Mouse (Mus musculus) hindbrain, embryonic 14.5 days (tissue): Measurements from ENCODE around the gene Gm10337. TPM values are rescaled to one million over a fixed set of nuclear protein-coding genes. Genes with fewer than 3 reads are reported as not detected.

ENCODE experiments used
- ATAC-seq: fragments of 200-750 bp; cut with Nextera tagmentation; 2 replicates; pipeline ENCODE4 v1.8.0; 2017; ENCODE audit warnings: moderate number of reproducible peaks, mild to moderate bottlenecking, moderate TSS enrichment, moderate library complexity; ENCODE audit not compliant: low FRiP score
- DNase-seq: peaks from one replicate; pipeline ENCODE4 v3.0.0-alpha.2; 2015; ENCODE audit warnings: low spot score
- H3K27ac ChIP-seq: fragments of 300-500 bp; sonication (generic); 2 replicates; pipeline ENCODE4 v1.5.1; 2014; ENCODE audit warnings: mild to moderate bottlenecking, moderate library complexity
- H3K27me3 ChIP-seq: fragments of 300-500 bp; sonication (generic); 2 replicates; pipeline ENCODE4 v1.6.1; 2014; ENCODE audit warnings: mild to moderate bottlenecking, low read length, mixed read lengths; ENCODE audit not compliant: control insufficient read depth, insufficient read depth
- H3K36me3 ChIP-seq: fragments of 300-500 bp; sonication (generic); replicated peaks from 2 replicates; pipeline ENCODE4 v1.6.1; 2014; ENCODE audit not compliant: control insufficient read depth, insufficient read depth
- H3K4me1 ChIP-seq: fragments of 300-500 bp; sonication (generic); replicated peaks from 2 replicates; pipeline ENCODE4 v1.6.1; 2014; ENCODE audit warnings: antibody characterized with exemption, low read length, mixed read lengths; ENCODE audit not compliant: control insufficient read depth, insufficient read depth
- H3K4me2 ChIP-seq: fragments of 300-500 bp; sonication (generic); replicated peaks from 2 replicates; pipeline ENCODE4 v1.6.1; 2014; ENCODE audit warnings: mild to moderate bottlenecking, moderate library complexity
- H3K4me3 ChIP-seq: fragments of 300-500 bp; sonication (generic); replicated peaks from 2 replicates; pipeline ENCODE4 v1.5.1; 2014; ENCODE audit warnings: mild to moderate bottlenecking, low read length
- H3K9ac ChIP-seq: fragments of 300-500 bp; sonication (generic); 2 replicates; pipeline ENCODE4 v1.6.1; 2014
- H3K9me3 ChIP-seq: fragments of 300-500 bp; sonication (generic); 2 replicates; pipeline ENCODE4 v1.6.1; 2016; ENCODE audit warnings: low read length; ENCODE audit not compliant: control insufficient read depth
- WGBS: fragments of 180-500 bp; shearing (Covaris S2); extraction: QIAGEN DNeasy Blood & Tissue Kit; methylation state at CpG from one replicate; pipeline ENCODE4 v1.1.7; 2014; 5-methylcytosine and 5-hydroxymethylcytosine counted together
- polyA plus RNA-seq: library from polyadenylated mRNA; unstranded; fragments of >200 nt; fragmentation: Nextera tagmentation; extraction: Ambion mirVana; gene quantifications from 2 replicates; pipeline ENCODE4 v1.2.1, GENCODE M21; 2014

Gene Gm10337
- polyA plus RNA-seq, 1 experiment from 2014 or later = 9.6 TPM

DNA sequence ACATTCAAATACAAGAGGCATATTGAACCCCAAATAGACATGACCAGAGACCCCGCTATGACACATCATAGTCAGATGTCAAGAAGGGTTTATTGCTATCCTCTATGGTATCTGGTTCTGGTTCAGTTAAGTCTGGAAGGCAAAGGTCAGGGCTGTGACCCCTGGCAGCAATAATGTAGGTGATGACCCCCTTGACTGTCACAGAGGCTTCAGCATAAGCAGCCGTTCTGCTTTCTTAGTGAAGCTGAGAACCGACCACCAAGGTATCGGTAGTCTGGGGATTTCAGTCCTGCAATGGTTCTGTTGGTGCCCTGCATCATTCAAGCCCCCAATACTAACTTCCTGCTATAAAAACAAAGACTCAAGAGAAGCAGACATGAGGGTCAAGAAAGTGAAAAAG is 28.1 kb downstream of the Gm10337 start:
- no peak for DNase-seq
- no peaks in the 10 kb centered on the region for H3K4me1 ChIP-seq
- H3K4me2 ChIP-seq = no peak overlapping the region
- 85% methylated on average over 4 of the region's 4 CpGs for WGBS
- no peak overlapping the region for H3K9ac ChIP-seq
- no peaks in the 10 kb centered on the region for H3K9me3 ChIP-seq
- no peak overlapping the region for H3K4me3 ChIP-seq
- peaks cover 88% of the 10 kb centered on the region for H3K36me3 ChIP-seq
- H3K27ac ChIP-seq = no peak overlapping the region
- ATAC-seq = no peak
- no peaks in the 10 kb centered on the region for H3K27me3 ChIP-seq

DNA sequence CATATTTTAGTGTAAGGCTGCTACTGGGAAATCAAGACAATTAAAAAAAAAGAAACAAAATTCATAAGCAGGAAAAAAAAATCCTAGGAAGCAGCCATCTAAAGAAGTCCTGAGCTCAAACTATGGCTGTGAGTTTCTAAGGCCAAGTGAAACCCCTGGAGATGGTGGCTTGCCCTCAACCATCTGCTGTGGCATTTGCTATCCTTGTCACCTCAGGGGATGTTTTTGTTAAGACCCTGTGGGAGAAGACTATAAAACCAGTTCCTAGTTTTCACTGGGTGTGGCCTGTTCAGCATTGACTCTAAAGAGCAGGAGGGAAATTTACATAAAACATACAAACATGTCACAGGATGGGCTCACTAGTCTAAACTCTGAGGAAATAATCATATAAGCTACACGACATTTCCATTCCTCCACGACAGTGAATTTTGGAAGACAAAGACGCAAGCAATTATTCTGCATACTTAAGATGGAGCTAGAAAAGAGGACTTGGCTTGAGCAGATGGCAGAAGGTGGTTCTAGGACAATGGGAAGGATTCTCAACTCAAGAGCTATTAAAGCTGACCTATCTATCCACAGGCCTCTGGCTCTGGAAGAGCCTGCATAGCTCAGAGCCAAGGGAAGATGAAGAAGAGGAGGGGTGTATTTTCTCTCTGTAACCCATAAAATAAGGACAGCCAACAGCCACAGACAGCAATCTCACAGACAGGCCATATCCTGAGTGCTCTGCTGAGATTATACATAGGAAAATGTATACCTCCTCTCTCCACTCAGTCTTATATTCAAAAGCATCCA is 28.8 kb downstream of the Gm10337 start:
- Histone ChIP-seq H3K4me2 (no peak overlapping the region), H3K9ac (no peak overlapping the region), H3K4me1 (no peaks in the 10 kb centered on the region), H3K27ac (no peak overlapping the region), H3K36me3 (peaks cover 92% of the 10 kb centered on the region), H3K9me3 (no peaks in the 10 kb centered on the region), H3K27me3 (no peaks in the 10 kb centered on the region), H3K4me3 (no peak overlapping the region)
- DNase-seq (no peak), ATAC-seq (no peak)
- 76% methylated on average over 3 of the region's 3 CpGs for WGBS

DNA sequence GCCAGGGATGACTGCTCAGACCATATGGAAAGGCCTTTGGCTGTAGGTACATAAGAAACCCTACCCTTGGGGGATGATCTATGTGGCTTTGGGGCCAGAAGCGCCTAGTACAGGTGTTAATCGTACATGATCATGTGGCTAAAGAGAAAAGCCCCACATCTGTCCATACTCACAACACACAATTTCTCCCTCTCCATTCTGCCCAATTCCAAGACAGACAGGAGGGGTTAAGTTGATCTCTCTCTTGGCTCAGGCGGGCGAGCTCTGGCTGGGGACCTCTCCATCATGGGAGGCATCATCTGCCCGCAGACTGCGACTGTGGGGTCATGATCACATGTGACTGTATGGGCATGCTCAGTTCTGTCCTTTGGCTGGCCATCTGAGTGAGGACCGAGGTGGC is 30.4 kb downstream of the Gm10337 start:
- Histone ChIP-seq H3K9me3 (no peaks in the 10 kb centered on the region), H3K27ac (no peak overlapping the region), H3K4me2 (no peak overlapping the region), H3K4me3 (no peak overlapping the region), H3K9ac (no peak overlapping the region), H3K27me3 (no peaks in the 10 kb centered on the region), H3K36me3 (peaks cover 92% of the 10 kb centered on the region), H3K4me1 (no peaks in the 10 kb centered on the region)
- DNase-seq = no peak
- ATAC-seq = no peak
- 95% methylated on average over 7 of the region's 7 CpGs for WGBS

DNA sequence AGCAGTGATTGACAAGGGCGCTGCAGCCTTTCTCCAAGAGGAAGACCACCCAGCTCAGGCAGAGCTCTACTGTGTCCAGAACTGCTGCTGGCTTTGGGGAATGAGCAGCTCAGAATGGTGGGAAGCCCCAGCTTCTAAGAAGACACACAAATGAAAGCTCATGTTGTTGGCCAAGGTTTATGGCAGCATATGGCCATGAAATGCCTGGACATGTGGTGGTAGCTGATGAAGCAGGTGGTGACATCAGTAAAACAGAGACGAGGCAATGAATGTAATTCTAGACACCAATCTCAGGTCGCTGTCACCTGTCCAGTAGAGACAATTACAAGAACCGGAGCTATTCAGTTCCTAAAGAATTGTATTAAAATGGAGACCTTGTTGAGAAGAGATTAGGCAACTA is 41.3 kb downstream of the Gm10337 start:
- ATAC-seq (no peak), DNase-seq (no peak)
- WGBS = 89% methylated on average over 4 of the region's 4 CpGs
- H3K9me3 ChIP-seq = no peaks in the 10 kb centered on the region
- no peaks in the 10 kb centered on the region for H3K4me1 ChIP-seq
- H3K27ac ChIP-seq = no peak overlapping the region
- H3K4me2 ChIP-seq = no peak overlapping the region
- no peak overlapping the region for H3K9ac ChIP-seq
- H3K4me3 ChIP-seq = no peak overlapping the region
- H3K36me3 ChIP-seq = peaks cover 60% of the 10 kb centered on the region
- no peaks in the 10 kb centered on the region for H3K27me3 ChIP-seq

DNA sequence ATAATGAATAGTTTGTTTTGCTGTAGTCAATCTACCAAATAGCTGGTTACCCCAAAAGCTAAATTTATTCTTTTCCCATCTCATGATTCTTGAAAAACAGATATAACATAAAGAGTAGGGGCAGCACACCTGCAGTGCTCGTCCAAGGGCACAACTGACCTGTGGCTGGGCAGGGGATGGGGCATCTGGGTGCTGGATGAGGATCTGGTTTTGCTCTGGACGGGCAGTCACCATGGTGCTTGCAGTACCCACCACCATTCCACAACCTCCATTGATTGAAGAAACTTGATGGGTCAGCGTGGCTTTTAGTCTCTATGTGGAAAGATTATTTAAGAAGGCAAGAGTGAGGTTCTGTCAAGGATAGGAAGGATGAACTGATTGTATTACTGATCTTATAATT is 42.7 kb downstream of the Gm10337 start:
- ATAC-seq (no peak), DNase-seq (no peak)
- no peaks in the 10 kb centered on the region for H3K27me3 ChIP-seq
- no peak overlapping the region for H3K4me3 ChIP-seq
- 92% methylated on average over 3 of the region's 3 CpGs for WGBS
- 0 out of 2 replicates have a peak overlapping the region, but pooled peaks have one; percentile 26 for H3K27ac ChIP-seq
- H3K4me1 ChIP-seq = no peaks in the 10 kb centered on the region
- H3K9me3 ChIP-seq = no peaks in the 10 kb centered on the region
- no peak overlapping the region for H3K9ac ChIP-seq
- no peak overlapping the region for H3K4me2 ChIP-seq
- H3K36me3 ChIP-seq = peaks cover 51% of the 10 kb centered on the region

DNA sequence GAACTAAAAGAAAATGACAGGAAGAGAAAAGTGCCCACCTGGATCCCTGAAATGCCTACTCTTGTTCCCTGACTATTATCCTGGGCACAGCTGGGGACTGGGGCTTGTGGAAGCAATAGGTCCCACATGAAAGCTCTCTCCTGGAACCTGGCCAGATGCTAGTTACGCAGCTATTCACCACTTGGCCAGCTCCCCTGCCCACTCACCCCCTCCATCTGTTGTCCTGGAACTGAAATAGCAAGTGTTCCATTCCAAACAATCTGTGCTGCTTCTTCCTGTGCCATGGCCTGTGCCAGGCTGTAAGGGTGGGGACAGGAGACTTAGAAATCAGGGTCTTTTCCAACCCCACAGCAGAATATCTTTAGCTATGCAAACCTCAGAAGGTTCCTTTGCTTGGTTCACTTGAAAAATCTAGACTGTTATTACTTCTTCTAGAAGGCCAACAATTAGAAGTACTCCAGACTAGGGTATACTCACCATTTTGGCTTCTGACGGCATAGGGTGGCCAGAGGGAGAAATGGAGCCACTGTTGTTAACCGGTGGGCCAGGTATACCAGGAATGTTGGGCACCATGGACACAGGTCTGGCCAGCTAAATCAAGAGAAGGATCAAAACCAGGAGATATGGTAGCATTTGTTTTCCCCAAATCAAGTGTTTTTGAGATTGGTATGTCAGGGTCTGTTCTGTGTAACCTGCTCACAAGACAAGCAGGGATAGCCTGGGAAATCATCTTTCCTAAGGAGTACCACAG is 43.3 kb downstream of the Gm10337 start:
- 70% methylated on average over 3 of the region's 3 CpGs for WGBS
- ATAC-seq = peak; percentile 34; the same call in 1 of the 2 replicates
- Histone ChIP-seq H3K4me1 (no peaks in the 10 kb centered on the region), H3K9ac (no peak overlapping the region), H3K36me3 (peaks cover 54% of the 10 kb centered on the region), H3K27me3 (no peaks in the 10 kb centered on the region), H3K4me3 (no peak overlapping the region), H3K4me2 (no peak overlapping the region), H3K9me3 (no peaks in the 10 kb centered on the region), H3K27ac (peak overlapping the region; percentile 72)
- peak; percentile 69 for DNase-seq

DNA sequence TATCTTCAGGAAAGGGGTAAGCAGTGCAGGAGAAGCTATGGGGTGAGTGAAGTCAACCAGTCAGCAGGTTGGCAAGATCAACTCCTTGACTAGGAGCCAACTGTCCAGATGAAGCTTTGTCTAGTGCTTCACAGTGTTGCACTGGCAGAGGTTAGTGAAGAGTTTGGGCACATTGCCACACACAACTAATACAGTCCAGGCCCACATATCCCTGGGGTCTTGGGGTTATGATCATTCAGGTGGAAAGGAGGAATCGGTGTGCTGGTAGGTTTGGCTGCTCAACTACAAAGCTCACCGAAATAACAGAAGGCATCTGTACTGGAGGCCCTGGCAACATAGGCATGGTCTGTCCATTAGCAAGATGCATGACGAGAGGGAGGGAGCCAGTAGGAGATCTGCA is 44.0 kb downstream of the Gm10337 start:
- H3K4me3 ChIP-seq = no peak overlapping the region
- ATAC-seq = 0 out of 2 replicates have a peak, but pooled peaks have one; percentile 55

DNA sequence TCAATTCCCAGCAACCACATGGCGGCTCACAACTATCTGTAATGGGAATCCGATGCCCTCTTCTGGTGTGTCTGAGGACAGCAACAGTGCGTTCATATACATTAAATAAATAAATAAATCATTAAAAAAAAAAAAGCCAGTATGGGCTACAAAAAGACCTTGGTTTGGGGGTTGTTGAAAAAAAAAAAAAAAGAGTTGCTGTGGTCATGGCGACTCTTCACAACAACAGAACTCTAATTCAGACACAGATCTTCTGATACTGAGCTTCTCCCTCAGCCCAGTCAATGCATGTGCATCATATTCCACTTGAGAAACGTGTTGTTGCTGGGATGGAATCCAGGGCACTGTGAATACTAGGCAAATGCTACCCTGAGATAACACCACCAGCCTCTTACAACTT is 49.1 kb downstream of the Gm10337 start:
- no peak overlapping the region for H3K9ac ChIP-seq
- WGBS = 95% methylated on average over 5 of the region's 5 CpGs
- H3K4me1 ChIP-seq = no peaks in the 10 kb centered on the region
- no peak overlapping the region for H3K4me3 ChIP-seq
- no peak overlapping the region for H3K27ac ChIP-seq
- ATAC-seq = no peak
- no peaks in the 10 kb centered on the region for H3K9me3 ChIP-seq
- peaks cover 51% of the 10 kb centered on the region for H3K36me3 ChIP-seq
- DNase-seq = no peak
- H3K27me3 ChIP-seq = no peaks in the 10 kb centered on the region
- H3K4me2 ChIP-seq = no peak overlapping the region

More for the DNA sequence above, 44.0 kb downstream of the Gm10337 start:
- H3K27me3 ChIP-seq = no peaks in the 10 kb centered on the region
- H3K27ac ChIP-seq = peak overlapping the region; percentile 72; the same call in 1 of the 2 replicates
- 76% methylated on average over 3 of the region's 3 CpGs for WGBS
- no peaks in the 10 kb centered on the region for H3K9me3 ChIP-seq
- no peaks in the 10 kb centered on the region for H3K4me1 ChIP-seq
- DNase-seq = peak; percentile 48
- no peak overlapping the region for H3K4me2 ChIP-seq
- no peak overlapping the region for H3K9ac ChIP-seq
- H3K36me3 ChIP-seq = peaks cover 57% of the 10 kb centered on the region
